In the genomic region with DNA sequence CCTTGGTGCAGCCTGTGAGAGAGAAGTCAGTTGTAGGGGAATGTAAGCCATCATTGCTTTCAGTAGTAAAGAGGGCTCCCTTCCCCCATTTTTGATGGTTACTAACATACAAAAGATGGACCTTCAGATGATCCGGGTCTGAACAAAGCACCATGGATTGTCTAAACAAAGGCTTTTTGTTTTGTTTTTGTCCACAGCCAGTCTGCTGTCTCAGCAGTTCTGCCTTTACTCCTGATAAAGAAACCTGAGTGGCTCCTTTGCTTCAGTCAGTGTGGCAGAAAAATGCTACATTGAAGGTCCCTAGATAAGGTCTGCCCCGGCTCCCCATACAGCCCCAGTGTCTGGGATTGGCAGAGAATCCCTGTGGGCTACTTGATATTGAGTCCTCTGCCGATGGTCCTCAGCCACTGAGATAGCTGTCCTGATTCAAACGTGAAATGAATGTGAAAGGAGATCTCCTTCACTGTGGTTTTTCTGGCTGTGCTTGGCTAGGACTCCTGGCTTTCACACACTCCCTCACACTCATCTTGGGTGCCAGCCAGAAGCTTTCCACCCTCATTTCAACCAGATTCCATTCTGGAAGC, we compare ENCODE assay signal across 8 mouse cellular contexts.
A peak's percentile ranks its signal among the peaks of the same experiment; 100 is the strongest.
DNase-seq lines count a peak whose midpoint lies in the region; ATAC-seq lines count a peak whose summit lies in the region.

No protein-coding gene starts in this region.

- no peaks in the 10 kb centered on the region for H3K9me3 ChIP-seq in forebrain, embryonic 10.5 days
- no peaks in the 10 kb centered on the region for H3K9me3 ChIP-seq in hindbrain, embryonic 12.5 days (replicated peaks)

- H3K4me1 ChIP-seq in forebrain, embryonic 10.5 days = peaks cover 17% of the 10 kb centered on the region
- H3K4me1 ChIP-seq in hindbrain, embryonic 12.5 days = peaks cover 15% of the 10 kb centered on the region

- 27% methylated on average over 4 of the region's 4 CpGs for WGBS in forebrain, embryonic 10.5 days
- WGBS in hindbrain, embryonic 12.5 days = 12% methylated on average over 4 of the region's 4 CpGs

- peak; percentile 57 for ATAC-seq in hindbrain, embryonic 12.5 days (ENCODE audit: low FRiP score)

- no peaks in the 10 kb centered on the region for H3K27me3 ChIP-seq in forebrain, embryonic 10.5 days (ENCODE audit: poor library complexity, severe bottlenecking)
- H3K27me3 ChIP-seq in hindbrain, embryonic 12.5 days = no peaks in the 10 kb centered on the region

- no peak overlapping the region for H3K9ac ChIP-seq in hindbrain, embryonic 12.5 days

- peak; percentile 8 for DNase-seq in adrenal gland, adult 2 months
- DNase-seq in adrenal gland, adult 8-10 months = no peak
- DNase-seq in R1 (ENCODE audit: low read depth, low spot score) = peak; percentile 80
- DNase-seq in forebrain, embryonic 10.5 days (ENCODE audit: extremely low spot score, low spot score) = no peak
- peak; percentile 71 for DNase-seq in left cerebral cortex, postnatal 4 days
- peak; percentile 44 for DNase-seq in right cerebral cortex, postnatal 25 days
- DNase-seq in spleen, postnatal 10 days (ENCODE audit: low spot score in 2 of 2) = no peak

- H3K27ac ChIP-seq in forebrain, embryonic 10.5 days = 0 out of 2 replicates have a peak overlapping the region, but pooled peaks have one; percentile 25
- H3K27ac ChIP-seq in hindbrain, embryonic 12.5 days = peak overlapping the region; percentile 85

- peaks cover 20% of the 10 kb centered on the region for H3K36me3 ChIP-seq in forebrain, embryonic 10.5 days (replicated peaks)
- no peaks in the 10 kb centered on the region for H3K36me3 ChIP-seq in hindbrain, embryonic 12.5 days

- H3K4me3 ChIP-seq in forebrain, embryonic 10.5 days = no peak overlapping the region
- no peak overlapping the region for H3K4me3 ChIP-seq in hindbrain, embryonic 12.5 days

- H3K4me2 ChIP-seq in hindbrain, embryonic 12.5 days (replicated peaks) = 0 out of 2 replicates have a peak overlapping the region, but pooled peaks have one; percentile 6

- intact Hi-C loops in left cerebral cortex, postnatal 4 days (cut with DNase I) = no loop called here

Comparison
In these comparisons a context has a peak if more than half of its experiments do, and no peak if none do; other contexts are left out.
1. DNase-seq: peak in adrenal gland, adult 2 months (single experiment), R1 (single experiment), left cerebral cortex, postnatal 4 days (single experiment) and right cerebral cortex, postnatal 25 days (single experiment); none in adrenal gland, adult 8-10 months (single experiment), forebrain, embryonic 10.5 days (single experiment) and spleen, postnatal 10 days (0 of 2).